In genomic region chr16:46001550-46002166, GRCm38 (mm10) we compare ENCODE assay signal across 19 mouse cellular contexts. TPM values are rescaled to one million over a fixed set of nuclear protein-coding genes. Genes with fewer than 3 reads are reported as not detected.
DNase-seq lines count a peak whose midpoint lies in the region; ATAC-seq and TF ChIP-seq lines count a peak whose summit lies in the region.
"Had no signal": no experiment of that assay in that cellular context is flagged by ENCODE, and none has a peak within 500 bp of the region (broad histone marks: within the 10 kb centered on the region; RNA-seq: fewer than 3 reads in every experiment).

No protein-coding gene starts in this region.

- no peak overlapping the region for H3K27ac ChIP-seq in stomach, postnatal 0 days (replicated peaks)
- H3K27ac ChIP-seq in hindbrain, postnatal 0 days = no peak overlapping the region
- H3K27ac ChIP-seq: hindbrain, embryonic 10.5 days; liver, embryonic 14.5 days; neural tube, embryonic 15.5 days had no signal

- peak; percentile 70 for DNase-seq in right cerebral cortex, adult 18-20 months
- DNase-seq in right cerebral cortex, postnatal 4 days = no peak
- DNase-seq in T-cell, adult 2 months (ENCODE audit: low spot score) = peak; percentile 67
- peak; percentile 39 to 59 for DNase-seq in natural killer cell, adult 2 months (ENCODE audit: low spot score in 2 of 2)
- no peak for DNase-seq in cerebellum, adult 8-10 months
- no peak for DNase-seq in stomach, postnatal 0 days (ENCODE audit: low spot score)
- DNase-seq in hindbrain, postnatal 0 days (ENCODE audit: low spot score) = no peak
- DNase-seq: adrenal gland, postnatal 10 days; cerebellum, adult 9-10 months; heart, adult 11 months; layer of hippocampus, postnatal 36 days; lung, postnatal 10 days; thymus, postnatal 4 days had no signal

- H3K4me3 ChIP-seq in stomach, postnatal 0 days (ENCODE audit: low read depth, low read length) = no peak overlapping the region
- H3K4me3 ChIP-seq in hindbrain, postnatal 0 days (ENCODE audit: low read length) = no peak overlapping the region
- H3K4me3 ChIP-seq: hindbrain, embryonic 10.5 days; neural tube, embryonic 15.5 days had no signal

- no peak for TF ChIP-seq CTCF in stomach, postnatal 0 days (IDR thresholded peaks at IDR 0.05; ENCODE audit: low read depth)
- no peak for TF ChIP-seq CTCF in hindbrain, postnatal 0 days (IDR thresholded peaks at IDR 0.05; ENCODE audit: low read depth)

- peak; percentile 65 for ATAC-seq in granulocyte monocyte progenitor cell, adult 5-6 weeks (replicated peaks; ENCODE audit: poor library complexity, severe bottlenecking)
- no peak for ATAC-seq in stomach, postnatal 0 days (ENCODE audit: low FRiP score, low TSS enrichment)
- no peak for ATAC-seq in hindbrain, postnatal 0 days
- ATAC-seq: intestine, embryonic 16.5 days had no signal

- H3K9ac ChIP-seq in stomach, postnatal 0 days (ENCODE audit: low read length) = no peak overlapping the region
- no peak overlapping the region for H3K9ac ChIP-seq in hindbrain, postnatal 0 days (replicated peaks; ENCODE audit: low read length)
- H3K9ac ChIP-seq: liver, embryonic 14.5 days; neural tube, embryonic 15.5 days had no signal

- no peaks in the 10 kb centered on the region for H3K27me3 ChIP-seq in stomach, postnatal 0 days (ENCODE audit: control insufficient read depth, insufficient read depth, low read length)
- H3K27me3 ChIP-seq in hindbrain, postnatal 0 days (ENCODE audit: insufficient read depth, low read length) = no peaks in the 10 kb centered on the region
- H3K27me3 ChIP-seq: CH12.LX; neural tube, embryonic 15.5 days had no signal

- WGBS in stomach, postnatal 0 days = 80% methylated on average over 10 of the region's 10 CpGs
- WGBS in hindbrain, postnatal 0 days = 87% methylated on average over 10 of the region's 10 CpGs

- no peaks in the 10 kb centered on the region for H3K36me3 ChIP-seq in stomach, postnatal 0 days (ENCODE audit: control insufficient read depth, insufficient read depth, low read length)
- H3K36me3 ChIP-seq in hindbrain, postnatal 0 days (ENCODE audit: insufficient read depth, low read length) = no peaks in the 10 kb centered on the region
- H3K36me3 ChIP-seq: hindbrain, embryonic 10.5 days; neural tube, embryonic 15.5 days had no signal

- no peak for TF ChIP-seq EP300 in stomach, postnatal 0 days (optimal IDR thresholded peaks at IDR 0.05)

- no peaks in the 10 kb centered on the region for H3K4me1 ChIP-seq in stomach, postnatal 0 days (replicated peaks; ENCODE audit: control insufficient read depth, insufficient read depth)
- H3K4me1 ChIP-seq in hindbrain, postnatal 0 days (ENCODE audit: insufficient read depth, low read length) = no peaks in the 10 kb centered on the region

- no peaks in the 10 kb centered on the region for H3K9me3 ChIP-seq in stomach, postnatal 0 days (ENCODE audit: control insufficient read depth, low read length)
- H3K9me3 ChIP-seq in hindbrain, postnatal 0 days (ENCODE audit: low read length) = no peaks in the 10 kb centered on the region
- H3K9me3 ChIP-seq: hindbrain, embryonic 10.5 days; neural tube, embryonic 15.5 days had no signal

- H3K4me2 ChIP-seq in stomach, postnatal 0 days (replicated peaks; ENCODE audit: low read depth) = no peak overlapping the region
- H3K4me2 ChIP-seq in hindbrain, postnatal 0 days (ENCODE audit: low read depth, low read length) = no peak overlapping the region
- H3K4me2 ChIP-seq: neural tube, embryonic 15.5 days had no signal

RNA-seq across cellular contexts. Expression of gene Plcxd2, which starts 8.4 kb away (rescaled TPM):
- total RNA-seq in granulocyte monocyte progenitor cell, adult 5-6 weeks (2014; fragmentation: Nextera tagmentation) = 2.4 and 2.8 TPM in 2 replicates
- 5.3 and 5.8 TPM in 2 replicates for total RNA-seq in granulocyte monocyte progenitor cell, adult 5-6 weeks (2017)
- 2.2 and 2.4 TPM in 2 replicates for polyA plus RNA-seq in stomach, postnatal 0 days (2015; fragmentation: Nextera tagmentation; extraction: Ambion mirVana)
- 37.2 and 38.3 TPM in 2 replicates for total RNA-seq in hindbrain, postnatal 0 days (2014; rRNA removed)
- polyA plus RNA-seq in hindbrain, postnatal 0 days (2015; fragmentation: Nextera tagmentation; extraction: Ambion mirVana) = 12.2 and 12.7 TPM in 2 replicates
- total RNA-seq: CH12.LX had no signal

RNA-seq across cellular contexts. Expression of gene Phldb2, which starts 48.3 kb away (rescaled TPM):
- 1.4 and 9.0 TPM in 2 replicates for total RNA-seq in granulocyte monocyte progenitor cell, adult 5-6 weeks (2014; fragmentation: Nextera tagmentation)
- 3.1 and 4.3 TPM in 2 replicates for total RNA-seq in granulocyte monocyte progenitor cell, adult 5-6 weeks (2017)
- polyA plus RNA-seq in stomach, postnatal 0 days (2015; fragmentation: Nextera tagmentation; extraction: Ambion mirVana) = 9.7 and 13.2 TPM in 2 replicates
- 3.3 and 4.5 TPM in 2 replicates for total RNA-seq in hindbrain, postnatal 0 days (2014; rRNA removed)
- polyA plus RNA-seq in hindbrain, postnatal 0 days (2015; fragmentation: Nextera tagmentation; extraction: Ambion mirVana) = 6.2 and 7.2 TPM in 2 replicates
- total RNA-seq: CH12.LX had no signal

Comparison
In these comparisons a context has a peak if more than half of its experiments do, and no peak if none do; other contexts are left out.
1. DNase-seq: peak in right cerebral cortex, adult 18-20 months (single experiment), T-cell, adult 2 months (single experiment) and natural killer cell, adult 2 months (2 of 2); none in right cerebral cortex, postnatal 4 days (single experiment), cerebellum, adult 8-10 months (single experiment), stomach, postnatal 0 days (single experiment) and hindbrain, postnatal 0 days (single experiment).